Mouse (Mus musculus) erythroid progenitor cell, adult 5-6 weeks (primary cell): ENCODE measurements around the gene Sipa1l1. TPM values are rescaled to one million over a fixed set of nuclear protein-coding genes. Genes with fewer than 3 reads are reported as not detected.

ENCODE experiments used
- ATAC-seq: replicated peaks from 2 replicates; pipeline ENCODE4 v1.8.0; 2016; ENCODE audit warnings: moderate number of reproducible peaks, mild to moderate bottlenecking, moderate TSS enrichment, inconsistent platforms; ENCODE audit not compliant: poor library complexity, low FRiP score, severe bottlenecking
- total RNA-seq, 2 experiments: library from RNA; stranded (forward) in 1 of 2; stranded (reverse) in 1 of 2; fragments of 150-400 nt in 1 of 2; fragments of 186-747, 209-891 nt in 1 of 2; gene quantifications; 2 replicates each; pipeline versions ENCODE4 v1.2.3 to v1.2.4; 2015 to 2017; ENCODE audit warnings: low replicate concordance in 2 of 2

The Sipa1l1 gene
- total RNA-seq, 2 experiments from 2014 or later: 4.3 to 7.1 TPM

GRCm38 (mm10) chr12:82356476-82356875 lies 187.4 kb downstream of the Sipa1l1 start:
- ATAC-seq: no peak

- no peak for ATAC-seq
Observed at GRCm38 (mm10) chr12:82357431-82357830, 188.3 kb downstream of the Sipa1l1 start.

- ATAC-seq: no peak
Observed at GRCm38 (mm10) chr12:82362796-82363195, 193.7 kb downstream of the Sipa1l1 start.

- no peak for ATAC-seq
Observed at GRCm38 (mm10) chr12:82364186-82364585, 195.1 kb downstream of the Sipa1l1 start.

GRCm38 (mm10) chr12:82365276-82365875 lies 196.3 kb downstream of the Sipa1l1 start:
- no peak for ATAC-seq

GRCm38 (mm10) chr12:82366754-82367153 lies 197.6 kb downstream of the Sipa1l1 start:
- no peak for ATAC-seq

GRCm38 (mm10) chr12:82367345-82367744 lies 198.2 kb downstream of the Sipa1l1 start:
- ATAC-seq: no peak

- ATAC-seq: no peak
Observed at GRCm38 (mm10) chr12:82367986-82368385, 198.9 kb downstream of the Sipa1l1 start.

- ATAC-seq: no peak
Observed at GRCm38 (mm10) chr12:82369402-82370160, 200.5 kb downstream of the Sipa1l1 start.

GRCm38 (mm10) chr12:82371266-82371665 lies 202.1 kb downstream of the Sipa1l1 start:
- ATAC-seq: no peak

- ATAC-seq: no peak
Observed at GRCm38 (mm10) chr12:82374020-82374419, 204.9 kb downstream of the Sipa1l1 start.

- no peak for ATAC-seq
Observed at GRCm38 (mm10) chr12:82382932-82383331, 213.8 kb downstream of the Sipa1l1 start.

GRCm38 (mm10) chr12:82384719-82385118 lies 215.6 kb downstream of the Sipa1l1 start:
- ATAC-seq: no peak

GRCm38 (mm10) chr12:82387042-82387441 lies 217.9 kb downstream of the Sipa1l1 start:
- no peak for ATAC-seq

- no peak for ATAC-seq
Observed at GRCm38 (mm10) chr12:82387647-82388046, 218.5 kb downstream of the Sipa1l1 start.

- no peak for ATAC-seq
Observed at GRCm38 (mm10) chr12:82388144-82388543, 219.0 kb downstream of the Sipa1l1 start.

GRCm38 (mm10) chr12:82394118-82394861 lies 225.2 kb downstream of the Sipa1l1 start:
- no peak for ATAC-seq

GRCm38 (mm10) chr12:82395194-82395593 lies 226.1 kb downstream of the Sipa1l1 start:
- no peak for ATAC-seq

GRCm38 (mm10) chr12:82397193-82397592 lies 228.1 kb downstream of the Sipa1l1 start:
- no peak for ATAC-seq

- no peak for ATAC-seq
Observed at GRCm38 (mm10) chr12:82397751-82398150, 228.6 kb downstream of the Sipa1l1 start.

GRCm38 (mm10) chr12:82398926-82399325 lies 229.8 kb downstream of the Sipa1l1 start:
- ATAC-seq: no peak
